8 mouse cellular contexts compared by ENCODE assay signal in genomic region chr19:11813649-11814048, GRCm38 (mm10). TPM values are rescaled to one million over a fixed set of nuclear protein-coding genes. Genes with fewer than 3 reads are reported as not detected.
A peak's percentile ranks its signal among the peaks of the same experiment; 100 is the strongest.
DNase-seq lines count a peak whose midpoint lies in the region; ATAC-seq and TF ChIP-seq lines count a peak whose summit lies in the region.

No protein-coding gene starts in this region.

- TF ChIP-seq CTCF in midbrain, postnatal 0 days (IDR thresholded peaks at IDR 0.05), result no peak

- H3K4me3 ChIP-seq in hindbrain, embryonic 13.5 days, result no peak overlapping the region
- H3K4me3 ChIP-seq in hindbrain, embryonic 12.5 days, result no peak overlapping the region
- no peak overlapping the region for H3K4me3 ChIP-seq in intestine, embryonic 16.5 days (ENCODE audit: low read length)
- H3K4me3 ChIP-seq in midbrain, postnatal 0 days (ENCODE audit: low read depth, low read length), result no peak overlapping the region
- H3K4me3 ChIP-seq in liver, embryonic 11.5 days (ENCODE audit: low read depth, low read length), result no peak overlapping the region

- no peak for ATAC-seq in hindbrain, embryonic 13.5 days (ENCODE audit: low FRiP score)
- ATAC-seq in hindbrain, embryonic 12.5 days (ENCODE audit: low FRiP score), result no peak
- ATAC-seq in intestine, embryonic 16.5 days, result no peak
- ATAC-seq in midbrain, postnatal 0 days (ENCODE audit: low FRiP score), result no peak
- ATAC-seq in liver, embryonic 11.5 days (replicated peaks; ENCODE audit: low FRiP score), result no peak

- 20% methylated on average over 8 of the region's 8 CpGs for WGBS in hindbrain, embryonic 13.5 days
- whole genome bisulfite sequencing in hindbrain, embryonic 12.5 days, result 11% methylated on average over 8 of the region's 8 CpGs
- WGBS in intestine, embryonic 16.5 days, result 28% methylated on average over 8 of the region's 8 CpGs
- WGBS in midbrain, postnatal 0 days, result 9% methylated on average over 8 of the region's 8 CpGs
- WGBS in liver, embryonic 11.5 days, result 23% methylated on average over 8 of the region's 8 CpGs

- intact Hi-C loops in left cerebral cortex, postnatal 25 days (cut with DNase I), result no loop called here

- H3K4me2 ChIP-seq in hindbrain, embryonic 13.5 days, result no peak overlapping the region
- H3K4me2 ChIP-seq in hindbrain, embryonic 12.5 days (replicated peaks), result no peak overlapping the region
- H3K4me2 ChIP-seq in intestine, embryonic 16.5 days (ENCODE audit: low read depth, low read length), result no peak overlapping the region
- peak overlapping the region; percentile 18; the same call in 1 of the 2 replicates for H3K4me2 ChIP-seq in midbrain, postnatal 0 days (ENCODE audit: low read depth, low read length, poor library complexity, severe bottlenecking)
- H3K4me2 ChIP-seq in liver, embryonic 11.5 days, result no peak overlapping the region

- no peaks in the 10 kb centered on the region for H3K9me3 ChIP-seq in hindbrain, embryonic 13.5 days
- no peaks in the 10 kb centered on the region for H3K9me3 ChIP-seq in hindbrain, embryonic 12.5 days (replicated peaks)
- no peaks in the 10 kb centered on the region for H3K9me3 ChIP-seq in intestine, embryonic 16.5 days (ENCODE audit: control insufficient read depth, low read length)
- H3K9me3 ChIP-seq in midbrain, postnatal 0 days (ENCODE audit: low read length), result no peaks in the 10 kb centered on the region
- no peaks in the 10 kb centered on the region for H3K9me3 ChIP-seq in liver, embryonic 11.5 days (ENCODE audit: control insufficient read depth, low read length)

- H3K36me3 ChIP-seq in hindbrain, embryonic 13.5 days, result no peaks in the 10 kb centered on the region
- H3K36me3 ChIP-seq in hindbrain, embryonic 12.5 days, result no peaks in the 10 kb centered on the region
- H3K36me3 ChIP-seq in intestine, embryonic 16.5 days (ENCODE audit: control insufficient read depth, insufficient read depth, low read length), result no peaks in the 10 kb centered on the region
- H3K36me3 ChIP-seq in midbrain, postnatal 0 days (ENCODE audit: insufficient read depth, low read length), result no peaks in the 10 kb centered on the region
- no peaks in the 10 kb centered on the region for H3K36me3 ChIP-seq in liver, embryonic 11.5 days (ENCODE audit: control insufficient read depth, insufficient read depth, low read length)

- H3K27me3 ChIP-seq in hindbrain, embryonic 13.5 days, result peaks cover 39% of the 10 kb centered on the region
- H3K27me3 ChIP-seq in hindbrain, embryonic 12.5 days, result peaks cover 29% of the 10 kb centered on the region
- H3K27me3 ChIP-seq in intestine, embryonic 16.5 days (replicated peaks; ENCODE audit: control insufficient read depth, insufficient read depth, low read length), result no peaks in the 10 kb centered on the region
- H3K27me3 ChIP-seq in midbrain, postnatal 0 days (ENCODE audit: insufficient read depth, low read length), result no peaks in the 10 kb centered on the region
- peaks cover 21% of the 10 kb centered on the region for H3K27me3 ChIP-seq in liver, embryonic 11.5 days (replicated peaks; ENCODE audit: control insufficient read depth, insufficient read depth, low read length)

- DNase-seq in embryo, embryonic 9.5 days (ENCODE audit: extremely low spot score), result peak; percentile 36
- no peak for DNase-seq in midbrain, postnatal 0 days (ENCODE audit: low spot score)
- no peak for DNase-seq in left cerebral cortex, postnatal 25 days (ENCODE audit: low spot score in 2 of 2)
- DNase-seq in liver, embryonic 11.5 days (ENCODE audit: low spot score), result no peak
- DNase-seq in layer of hippocampus, postnatal 36 days, result no peak

- H3K9ac ChIP-seq in hindbrain, embryonic 13.5 days, result no peak overlapping the region
- H3K9ac ChIP-seq in hindbrain, embryonic 12.5 days, result no peak overlapping the region
- H3K9ac ChIP-seq in intestine, embryonic 16.5 days (ENCODE audit: low read depth, low read length), result peak overlapping the region; percentile 12; the same call in 1 of the 2 replicates
- H3K9ac ChIP-seq in midbrain, postnatal 0 days (replicated peaks; ENCODE audit: low read length, poor library complexity, severe bottlenecking), result no peak overlapping the region
- H3K9ac ChIP-seq in liver, embryonic 11.5 days (ENCODE audit: low read depth, low read length), result no peak overlapping the region

- peak overlapping the region; percentile 30; the same call in 1 of the 2 replicates for H3K27ac ChIP-seq in hindbrain, embryonic 13.5 days
- no peak overlapping the region for H3K27ac ChIP-seq in hindbrain, embryonic 12.5 days
- 0 out of 2 replicates have a peak overlapping the region, but pooled peaks have one; percentile 43 for H3K27ac ChIP-seq in intestine, embryonic 16.5 days (ENCODE audit: low read length)
- no peak overlapping the region for H3K27ac ChIP-seq in midbrain, postnatal 0 days (ENCODE audit: low read depth, low read length)
- no peak overlapping the region for H3K27ac ChIP-seq in liver, embryonic 11.5 days (ENCODE audit: low read depth, low read length)

- H3K4me1 ChIP-seq in hindbrain, embryonic 13.5 days (replicated peaks), result peaks cover 24% of the 10 kb centered on the region; the same call in 1 of the 2 replicates
- H3K4me1 ChIP-seq in hindbrain, embryonic 12.5 days, result peaks cover 5% of the 10 kb centered on the region; the same call in 1 of the 2 replicates
- peaks cover 34% of the 10 kb centered on the region for H3K4me1 ChIP-seq in intestine, embryonic 16.5 days (ENCODE audit: control insufficient read depth, insufficient read depth, low read length)
- H3K4me1 ChIP-seq in midbrain, postnatal 0 days (ENCODE audit: insufficient read depth, low read length), result peaks cover 11% of the 10 kb centered on the region; the same call in 1 of the 2 replicates
- 0 out of 2 replicates have a peak, but pooled peaks cover 7% of the 10 kb centered on the region for H3K4me1 ChIP-seq in liver, embryonic 11.5 days (replicated peaks; ENCODE audit: control insufficient read depth, insufficient read depth, low read length)

RNA-seq across cellular contexts. Expression of gene Stx3, which starts 5.6 kb away (rescaled TPM):
- 11.3 and 12.8 TPM in 2 replicates for polyA plus RNA-seq in hindbrain, embryonic 13.5 days (2015; fragmentation: Nextera tagmentation; extraction: Ambion mirVana)
- 8.6 TPM in 2 replicates for polyA plus RNA-seq in hindbrain, embryonic 12.5 days (2016; fragmentation: Nextera tagmentation; extraction: Ambion mirVana)
- polyA plus RNA-seq in intestine, embryonic 16.5 days (2015; fragmentation: Nextera tagmentation; extraction: Ambion mirVana), result 55.8 and 70.2 TPM in 2 replicates
- 28.8 and 35.0 TPM in 2 replicates for total RNA-seq in midbrain, postnatal 0 days (2014; rRNA removed)
- polyA plus RNA-seq in midbrain, postnatal 0 days (2015; fragmentation: Nextera tagmentation; extraction: Ambion mirVana), result 36.6 and 37.8 TPM in 2 replicates
- total RNA-seq in left cerebral cortex, postnatal 25 days (2021), result 10 to 100 TPM; 20.9 to 21.6 TPM
- polyA plus RNA-seq in liver, embryonic 11.5 days (2014; fragmentation: Nextera tagmentation; extraction: Ambion mirVana), result 5.0 and 7.0 TPM in 2 replicates
- total RNA-seq in layer of hippocampus, postnatal 36 days (2021), result 10 to 100 TPM; 28.2 to 36.3 TPM

RNA-seq across cellular contexts. Expression of gene Olfr1417, which starts 25.4 kb away (rescaled TPM):
- not detected in 2 replicates for polyA plus RNA-seq in hindbrain, embryonic 13.5 days (2015; fragmentation: Nextera tagmentation; extraction: Ambion mirVana)
- polyA plus RNA-seq in hindbrain, embryonic 12.5 days (2016; fragmentation: Nextera tagmentation; extraction: Ambion mirVana), result not detected in 2 replicates
- polyA plus RNA-seq in intestine, embryonic 16.5 days (2015; fragmentation: Nextera tagmentation; extraction: Ambion mirVana), result not detected in 2 replicates
- not detected in 2 replicates for total RNA-seq in midbrain, postnatal 0 days (2014; rRNA removed)
- 0.16 and 0.18 TPM in 2 replicates for polyA plus RNA-seq in midbrain, postnatal 0 days (2015; fragmentation: Nextera tagmentation; extraction: Ambion mirVana)
- total RNA-seq in left cerebral cortex, postnatal 25 days (2021), result not detected
- not detected in 2 replicates for polyA plus RNA-seq in liver, embryonic 11.5 days (2014; fragmentation: Nextera tagmentation; extraction: Ambion mirVana)
- total RNA-seq in layer of hippocampus, postnatal 36 days (2021), result not detected

RNA-seq across cellular contexts. Expression of gene Mrpl16, which starts 43.5 kb away (rescaled TPM):
- 44.3 and 44.9 TPM in 2 replicates for polyA plus RNA-seq in hindbrain, embryonic 13.5 days (2015; fragmentation: Nextera tagmentation; extraction: Ambion mirVana)
- 41.7 and 43.5 TPM in 2 replicates for polyA plus RNA-seq in hindbrain, embryonic 12.5 days (2016; fragmentation: Nextera tagmentation; extraction: Ambion mirVana)
- polyA plus RNA-seq in intestine, embryonic 16.5 days (2015; fragmentation: Nextera tagmentation; extraction: Ambion mirVana), result 56.3 and 62.2 TPM in 2 replicates
- total RNA-seq in midbrain, postnatal 0 days (2014; rRNA removed), result 15.6 and 22.8 TPM in 2 replicates
- 52.3 and 53.0 TPM in 2 replicates for polyA plus RNA-seq in midbrain, postnatal 0 days (2015; fragmentation: Nextera tagmentation; extraction: Ambion mirVana)
- total RNA-seq in left cerebral cortex, postnatal 25 days (2021), result 10 to 100 TPM; 38.4 to 39.8 TPM
- 72.8 and 76.5 TPM in 2 replicates for polyA plus RNA-seq in liver, embryonic 11.5 days (2014; fragmentation: Nextera tagmentation; extraction: Ambion mirVana)
- total RNA-seq in layer of hippocampus, postnatal 36 days (2021), result 10 to 100 TPM; 33.4 to 34.5 TPM

RNA-seq across cellular contexts. Expression of gene Olfr1418, which starts 47.2 kb away (rescaled TPM):
- not detected in 2 replicates for polyA plus RNA-seq in hindbrain, embryonic 13.5 days (2015; fragmentation: Nextera tagmentation; extraction: Ambion mirVana)
- not detected in 2 replicates for polyA plus RNA-seq in hindbrain, embryonic 12.5 days (2016; fragmentation: Nextera tagmentation; extraction: Ambion mirVana)
- not detected in 2 replicates for polyA plus RNA-seq in intestine, embryonic 16.5 days (2015; fragmentation: Nextera tagmentation; extraction: Ambion mirVana)
- not detected in 2 replicates for total RNA-seq in midbrain, postnatal 0 days (2014; rRNA removed)
- not detected in 2 replicates for polyA plus RNA-seq in midbrain, postnatal 0 days (2015; fragmentation: Nextera tagmentation; extraction: Ambion mirVana)
- total RNA-seq in left cerebral cortex, postnatal 25 days (2021), result not detected
- polyA plus RNA-seq in liver, embryonic 11.5 days (2014; fragmentation: Nextera tagmentation; extraction: Ambion mirVana), result not detected in 2 replicates
- not detected for total RNA-seq in layer of hippocampus, postnatal 36 days (2021)

Comparison
In these comparisons a context has a peak if more than half of its experiments do, and no peak if none do; other contexts are left out.
1. H3K27ac ChIP-seq: peak in hindbrain, embryonic 13.5 days (single experiment) and intestine, embryonic 16.5 days (single experiment); none in hindbrain, embryonic 12.5 days (single experiment), midbrain, postnatal 0 days (single experiment) and liver, embryonic 11.5 days (single experiment).